Mouse (Mus musculus): ENCODE data around the gene Gm49395.

DNA sequence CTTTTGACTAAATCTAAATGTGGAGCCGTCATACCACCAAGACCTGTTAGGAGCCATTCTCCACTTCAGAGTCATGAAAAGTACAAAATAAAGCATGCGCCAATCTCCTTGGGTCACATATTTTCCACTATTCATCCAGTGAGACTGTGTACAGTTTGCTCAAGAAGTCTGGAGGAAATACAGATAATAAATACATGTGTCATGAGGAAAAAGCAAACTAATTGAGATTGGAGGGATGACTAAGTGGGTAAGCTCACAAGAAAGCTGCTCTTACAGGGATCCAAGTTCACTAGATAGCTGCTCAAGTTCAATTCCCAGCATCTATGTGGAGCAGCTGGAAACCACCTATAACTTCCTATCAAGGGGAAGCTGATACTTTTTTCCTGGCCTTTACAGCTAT is 24.8 kb upstream of the Gm49395 start:
- TF ChIP-seq CTCF (IDR thresholded peaks at IDR 0.05; ENCODE audit: low read depth, low read length) (no peak), GATA2 (IDR thresholded peaks at IDR 0.05; ENCODE audit: borderline replicate concordance, low read depth, low read length) (no peak)
